Mouse (Mus musculus) cortical plate, adult 2 months (tissue): ENCODE data around the gene Tmem56.

Experiments
- CTCF ChIP-seq: fragments of 200-500 bp; IDR thresholded peaks from 2 replicates; pipeline ENCODE4 v1.5.1; 2011; ENCODE audit warnings: mild to moderate bottlenecking, control low read depth, low read length; ENCODE audit not compliant: insufficient read depth; ENCODE audit errors: extremely low read depth
- POLR2A ChIP-seq: fragments of 200-500 bp; IDR thresholded peaks from 2 replicates; pipeline ENCODE4 v1.6.1; 2011; ENCODE audit warnings: mild to moderate bottlenecking, low read length, control low read depth; ENCODE audit not compliant: insufficient read depth; ENCODE audit errors: extremely low read depth

DNA sequence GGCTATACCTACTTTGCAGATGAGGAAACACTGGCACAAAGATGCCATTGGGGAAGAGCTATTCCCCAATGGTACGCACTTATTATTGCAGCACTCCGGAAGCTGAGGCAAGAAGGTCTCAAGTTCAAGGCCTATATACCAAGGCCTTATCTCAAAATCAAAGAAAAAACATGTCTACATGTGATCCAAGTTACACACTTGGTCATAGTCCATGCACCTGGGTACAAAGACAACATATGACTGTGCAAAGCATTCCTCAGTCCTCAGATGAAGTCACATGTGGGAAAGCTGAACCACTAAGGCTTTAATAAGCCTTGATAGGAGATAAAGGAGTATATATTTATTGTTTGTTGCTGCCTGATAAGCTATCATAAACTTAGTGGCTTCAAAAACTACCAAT, 8.9 kb downstream of the Tmem56 start:
- TF ChIP-seq POLR2A (no peak), CTCF (no peak)
